Mouse (Mus musculus) megakaryocyte progenitor cell, adult 5-6 weeks (primary cell): ENCODE measurements around the gene Chmp2a. TPM values are rescaled to one million over a fixed set of nuclear protein-coding genes. Genes with fewer than 3 reads are reported as not detected.
A peak's percentile ranks its signal among the peaks of the same experiment; 100 is the strongest.

Experiments
- ATAC-seq: replicated peaks from 2 replicates; pipeline ENCODE4 v1.8.0; 2016; ENCODE audit warnings: mild to moderate bottlenecking, moderate TSS enrichment, inconsistent platforms; ENCODE audit not compliant: poor library complexity
- total RNA-seq, 2 experiments: library from RNA; stranded (forward) in 1 of 2; stranded (reverse) in 1 of 2; fragments of 157-497, 149-512 nt in 1 of 2; fragments of 200-1000 nt in 1 of 2; gene quantifications; 2 replicates each; pipeline versions ENCODE4 v1.2.3 to v1.2.4; 2015 to 2017

The Chmp2a gene
- total RNA-seq, 2 experiments from 2014 or later, result 145 to 203 TPM

- ATAC-seq, result no peak
Measured at GRCm38 (mm10) chr7:13035211-13035855, 726 bp upstream of the Chmp2a start.

- no peak for ATAC-seq
Measured at GRCm38 (mm10) chr7:13033451-13034147, 1.0 kb downstream of the Chmp2a start.

- ATAC-seq, result no peak
Measured at GRCm38 (mm10) chr7:13032541-13032940, 2.1 kb downstream of the Chmp2a start.

- ATAC-seq, result no peak
Measured at GRCm38 (mm10) chr7:13031983-13032382, 2.6 kb downstream of the Chmp2a start.

- ATAC-seq, result no peak
Measured at GRCm38 (mm10) chr7:13031069-13031468, 3.5 kb downstream of the Chmp2a start.

- ATAC-seq, result no peak
Measured at GRCm38 (mm10) chr7:13028986-13029385, 5.6 kb downstream of the Chmp2a start.

- ATAC-seq, result no peak
Measured at GRCm38 (mm10) chr7:13025511-13026112, 9.0 kb downstream of the Chmp2a start.

GRCm38 (mm10) chr7:13024805-13025204, 9.8 kb downstream of the Chmp2a start:
- ATAC-seq, result peak; percentile 10

- ATAC-seq, result peak; percentile 70
Measured at GRCm38 (mm10) chr7:13023928-13024731, 10.5 kb downstream of the Chmp2a start.

- ATAC-seq, result peak; percentile 67
Measured at GRCm38 (mm10) chr7:13022773-13023535, 11.7 kb downstream of the Chmp2a start.

GRCm38 (mm10) chr7:13015217-13015616, 19.4 kb downstream of the Chmp2a start:
- ATAC-seq, result no peak

GRCm38 (mm10) chr7:13014275-13014839, 20.2 kb downstream of the Chmp2a start:
- no peak for ATAC-seq

GRCm38 (mm10) chr7:13013671-13014070, 20.9 kb downstream of the Chmp2a start:
- ATAC-seq, result no peak

GRCm38 (mm10) chr7:13010005-13010908, 24.4 kb downstream of the Chmp2a start, which contains the start of gene Zbtb45:
Gene Zbtb45, minus strand, starts transcription at chr7:13010034.
- no peak for ATAC-seq

GRCm38 (mm10) chr7:13009143-13010004, 25.2 kb downstream of the Chmp2a start:
- ATAC-seq, result peak; percentile 86

GRCm38 (mm10) chr7:13007341-13008092, 27.1 kb downstream of the Chmp2a start:
- ATAC-seq, result no peak

GRCm38 (mm10) chr7:13006531-13006930, 28.1 kb downstream of the Chmp2a start:
- ATAC-seq, result no peak
